Mouse (Mus musculus): Measurements from ENCODE around the gene Gm10031. TPM values are rescaled to one million over a fixed set of nuclear protein-coding genes. Genes with fewer than 3 reads are reported as not detected.
"Not testable (repeated sequence)": the region's sequence is repeated elsewhere in the genome, so short reads cannot be mapped to it uniquely, and the experiment has no call there.

Gm10031 gene
- polyA plus RNA-seq (2012; ENCODE audit: insufficient read depth, insufficient read length, missing spikeins), result 7.5 and 10.8 TPM in 2 replicates

DNA sequence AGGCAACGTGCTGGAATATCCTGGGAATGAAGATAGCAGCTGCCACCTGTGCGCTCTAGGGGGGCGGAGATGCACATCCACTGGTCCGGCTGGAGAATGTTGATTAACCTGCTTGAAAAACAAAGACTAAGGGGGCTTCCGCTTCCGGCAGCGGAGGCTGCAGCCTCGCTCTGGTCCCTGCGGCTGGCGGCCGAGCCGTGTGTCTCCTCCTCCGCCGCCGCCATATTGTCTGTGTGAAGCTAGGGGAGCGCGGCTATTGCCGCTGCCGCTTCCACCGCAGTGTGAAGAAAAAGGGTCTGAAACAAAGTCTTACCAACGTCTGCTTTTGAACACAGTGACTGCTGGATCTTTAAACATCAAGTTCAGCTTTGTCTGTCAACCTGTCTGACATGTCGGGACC is at the start of gene Gm10031:
Gm10031 (plus strand) TSS at position 171 of the 400 bp plus-strand sequence.
- H3K4me3 ChIP-seq (ENCODE audit: insufficient read depth, low read length); H3K4me1 ChIP-seq (ENCODE audit: control insufficient read depth, insufficient read depth, low read length): not testable (repeated sequence)

DNA sequence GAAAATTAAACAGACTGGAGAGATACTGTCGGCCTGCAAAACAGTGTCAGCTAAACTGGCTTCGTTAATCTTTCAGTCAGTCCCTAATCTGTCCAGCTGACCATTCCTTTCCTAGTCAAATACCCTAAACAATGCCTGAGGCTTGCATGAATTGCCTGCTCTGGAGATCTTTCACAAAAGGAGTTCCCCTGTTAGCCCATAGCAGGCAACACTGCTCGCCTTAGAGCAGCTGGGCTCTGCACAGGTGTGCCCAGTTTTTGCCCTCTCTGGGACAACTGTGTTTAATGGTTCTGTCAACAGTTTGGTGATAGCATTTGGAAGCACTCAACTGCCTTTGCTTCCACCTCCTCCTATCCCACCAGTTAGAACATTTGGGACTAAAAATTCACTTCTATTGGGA is 49.0 kb upstream of the Gm10031 start:
- Histone ChIP-seq H3K4me3 (ENCODE audit: insufficient read depth, low read length) (no peak overlapping the region), H3K4me1 (ENCODE audit: control insufficient read depth, insufficient read depth, low read length) (peaks cover 17% of the 10 kb centered on the region), H3K27ac (ENCODE audit: insufficient read depth, low read depth, low read length) (no peak overlapping the region)
- no peak for TF ChIP-seq POLR2A (IDR thresholded peaks at IDR 0.05; ENCODE audit: borderline replicate concordance, low read depth, low read length)
- no peak for TF ChIP-seq CTCF (IDR thresholded peaks at IDR 0.05; ENCODE audit: low read depth, low read length)

More for the DNA sequence above, at the start of gene Gm10031:
- H3K27ac ChIP-seq (ENCODE audit: insufficient read depth, low read depth, low read length), result not testable (repeated sequence)

DNA sequence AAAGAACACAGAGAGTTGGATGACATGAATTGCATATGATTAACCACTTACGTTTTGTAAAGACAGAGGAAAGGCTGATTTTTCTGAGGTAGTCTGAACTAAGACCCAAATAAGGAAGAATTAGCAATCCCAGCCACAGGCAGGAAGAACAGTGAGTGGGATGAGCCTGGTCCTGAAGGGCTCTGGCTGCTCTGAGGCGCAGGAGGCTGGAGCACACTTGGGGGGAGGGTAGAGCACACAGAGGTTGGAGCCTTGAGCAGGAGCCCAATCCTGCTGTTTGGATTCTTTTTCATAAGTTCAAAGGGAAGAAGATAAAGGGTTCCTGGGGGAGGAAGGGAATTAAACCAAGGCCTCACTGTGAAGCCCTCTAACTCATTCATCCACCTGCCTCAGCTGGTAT is 47.8 kb upstream of the Gm10031 start:
- Histone ChIP-seq H3K4me3 (ENCODE audit: insufficient read depth, low read length) (no peak overlapping the region), H3K4me1 (ENCODE audit: control insufficient read depth, insufficient read depth, low read length) (peaks cover 6% of the 10 kb centered on the region), H3K27ac (ENCODE audit: insufficient read depth, low read depth, low read length) (no peak overlapping the region)
- TF ChIP-seq POLR2A (IDR thresholded peaks at IDR 0.05; ENCODE audit: borderline replicate concordance, low read depth, low read length), result no peak
- TF ChIP-seq CTCF (IDR thresholded peaks at IDR 0.05; ENCODE audit: low read depth, low read length), result no peak

DNA sequence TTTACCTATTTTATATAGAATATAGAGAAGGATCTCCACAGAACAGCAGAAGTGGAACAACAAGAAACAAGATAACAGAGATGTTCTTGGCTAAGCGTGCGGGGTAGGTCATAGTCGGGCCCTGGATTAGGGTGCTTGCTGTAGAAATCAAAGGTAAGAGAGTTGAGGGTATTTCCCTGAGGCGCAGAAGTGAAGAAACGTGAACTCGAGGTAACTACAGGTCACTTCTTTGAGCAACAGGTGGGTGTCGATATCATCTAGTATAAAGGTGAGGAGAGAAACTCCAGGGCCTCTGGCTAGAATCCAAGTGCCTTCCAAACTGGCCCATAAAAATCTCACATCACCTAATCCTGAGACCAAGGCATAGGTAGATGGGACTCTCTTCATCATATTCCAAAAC is 47.3 kb upstream of the Gm10031 start:
- Histone ChIP-seq H3K4me3 (ENCODE audit: insufficient read depth, low read length) (no peak overlapping the region), H3K27ac (ENCODE audit: insufficient read depth, low read depth, low read length) (no peak overlapping the region), H3K4me1 (ENCODE audit: control insufficient read depth, insufficient read depth, low read length) (peaks cover 4% of the 10 kb centered on the region)
- TF ChIP-seq POLR2A (IDR thresholded peaks at IDR 0.05; ENCODE audit: borderline replicate concordance, low read depth, low read length) (no peak), CTCF (IDR thresholded peaks at IDR 0.05; ENCODE audit: low read depth, low read length) (no peak)

DNA sequence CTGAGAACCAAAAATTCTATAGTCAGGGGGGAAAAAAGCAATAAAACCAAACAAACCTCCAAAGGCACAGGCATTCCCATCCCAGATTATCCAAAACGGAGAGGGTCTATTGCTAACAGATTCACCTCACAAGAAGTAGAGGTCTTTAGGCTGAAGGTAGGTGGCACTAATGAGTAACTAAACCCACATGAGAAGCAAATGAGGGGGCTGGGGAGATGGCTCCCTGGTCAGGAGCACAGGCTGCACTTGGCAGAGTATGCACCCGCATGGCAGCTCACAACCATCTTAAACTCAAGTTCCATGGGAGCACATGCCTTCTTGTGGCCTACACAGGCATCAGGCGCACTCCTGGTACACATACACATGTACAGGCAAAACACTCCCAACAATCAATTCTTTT is 42.0 kb upstream of the Gm10031 start:
- no peak overlapping the region for H3K27ac ChIP-seq (ENCODE audit: insufficient read depth, low read depth, low read length)
- no peak for TF ChIP-seq CTCF (IDR thresholded peaks at IDR 0.05; ENCODE audit: low read depth, low read length)
- H3K4me1 ChIP-seq (ENCODE audit: control insufficient read depth, insufficient read depth, low read length), result no peaks in the 10 kb centered on the region
- H3K4me3 ChIP-seq (ENCODE audit: insufficient read depth, low read length), result no peak overlapping the region

DNA sequence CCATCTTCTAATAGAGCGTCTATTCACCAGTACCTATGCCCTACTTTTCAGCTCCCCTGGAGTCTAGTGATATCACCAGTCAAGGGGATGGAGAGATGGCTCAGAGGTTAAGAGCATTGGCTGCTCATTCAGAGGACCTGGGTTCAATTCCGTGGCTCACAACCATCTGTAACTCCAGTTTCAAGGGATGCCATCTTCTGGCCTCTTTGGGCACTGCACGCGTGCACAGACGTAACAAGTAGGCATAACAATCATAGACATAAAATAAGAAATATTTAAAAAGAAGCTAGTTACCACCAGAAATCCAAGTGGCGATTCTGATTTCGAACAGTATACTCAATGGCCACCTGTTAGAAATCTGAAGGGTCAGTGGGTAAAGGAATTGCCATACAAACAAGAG is 36.3 kb upstream of the Gm10031 start:
- Histone ChIP-seq H3K27ac (ENCODE audit: insufficient read depth, low read depth, low read length) (no peak overlapping the region), H3K4me3 (ENCODE audit: insufficient read depth, low read length) (no peak overlapping the region), H3K4me1 (ENCODE audit: control insufficient read depth, insufficient read depth, low read length) (peaks cover 8% of the 10 kb centered on the region)
- no peak for TF ChIP-seq POLR2A (IDR thresholded peaks at IDR 0.05; ENCODE audit: borderline replicate concordance, low read depth, low read length)
- no peak for TF ChIP-seq CTCF (IDR thresholded peaks at IDR 0.05; ENCODE audit: low read depth, low read length)

DNA sequence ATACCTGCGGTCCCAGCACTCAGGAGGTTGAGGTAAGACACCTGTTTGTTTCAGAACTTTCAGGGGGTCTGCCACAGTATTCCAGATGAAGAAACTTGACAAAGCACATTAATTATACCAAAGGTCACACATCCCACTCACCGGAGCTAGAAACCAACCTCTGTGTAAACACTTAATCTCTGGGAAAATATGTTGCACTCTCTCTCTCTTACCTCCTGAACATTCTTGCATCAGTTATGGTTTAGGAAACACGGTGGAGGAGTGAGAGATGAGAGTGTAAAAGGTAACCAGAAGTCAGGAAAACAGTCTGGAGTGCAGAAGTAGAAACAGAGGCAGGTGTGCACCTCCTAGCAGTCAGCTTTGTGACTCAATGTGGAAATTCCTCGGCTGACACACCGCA is 35.8 kb upstream of the Gm10031 start:
- Histone ChIP-seq H3K27ac (ENCODE audit: insufficient read depth, low read depth, low read length) (no peak overlapping the region), H3K4me3 (ENCODE audit: insufficient read depth, low read length) (no peak overlapping the region), H3K4me1 (ENCODE audit: control insufficient read depth, insufficient read depth, low read length) (peaks cover 8% of the 10 kb centered on the region)
- TF ChIP-seq CTCF (IDR thresholded peaks at IDR 0.05; ENCODE audit: low read depth, low read length) (no peak), POLR2A (IDR thresholded peaks at IDR 0.05; ENCODE audit: borderline replicate concordance, low read depth, low read length) (no peak)

DNA sequence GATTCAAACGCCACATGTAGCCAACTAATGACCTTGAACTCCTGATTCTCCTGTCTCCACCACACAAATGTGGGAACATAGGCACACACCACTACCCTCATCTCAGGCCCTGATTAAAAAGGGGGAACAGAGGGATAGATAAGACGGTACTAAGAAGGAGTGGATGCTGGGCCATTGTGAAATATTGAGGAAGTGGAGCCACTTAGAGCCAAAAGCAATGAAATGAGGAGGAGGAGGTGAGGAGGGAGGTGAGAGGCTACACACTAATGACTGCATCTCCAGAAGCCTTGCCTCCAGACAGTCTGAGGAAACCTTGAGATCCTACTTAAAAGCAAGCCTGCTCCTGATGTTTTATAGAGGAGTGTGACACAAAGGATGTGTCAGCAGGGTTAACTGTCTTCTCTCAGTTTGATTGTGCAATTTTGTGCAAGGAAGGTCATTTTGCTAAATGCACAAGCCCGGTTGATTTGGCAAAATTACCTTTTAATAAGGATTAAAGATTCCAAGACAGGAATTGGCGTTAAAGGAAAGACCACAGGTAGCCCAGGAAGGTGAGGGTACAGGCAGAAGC is 32.5 kb upstream of the Gm10031 start:
- TF ChIP-seq POLR2A (IDR thresholded peaks at IDR 0.05; ENCODE audit: borderline replicate concordance, low read depth, low read length), result no peak
- TF ChIP-seq CTCF (IDR thresholded peaks at IDR 0.05; ENCODE audit: low read depth, low read length), result no peak
- Histone ChIP-seq H3K4me3 (ENCODE audit: insufficient read depth, low read length) (no peak overlapping the region), H3K27ac (ENCODE audit: insufficient read depth, low read depth, low read length) (no peak overlapping the region), H3K4me1 (ENCODE audit: control insufficient read depth, insufficient read depth, low read length) (peaks cover 8% of the 10 kb centered on the region)

DNA sequence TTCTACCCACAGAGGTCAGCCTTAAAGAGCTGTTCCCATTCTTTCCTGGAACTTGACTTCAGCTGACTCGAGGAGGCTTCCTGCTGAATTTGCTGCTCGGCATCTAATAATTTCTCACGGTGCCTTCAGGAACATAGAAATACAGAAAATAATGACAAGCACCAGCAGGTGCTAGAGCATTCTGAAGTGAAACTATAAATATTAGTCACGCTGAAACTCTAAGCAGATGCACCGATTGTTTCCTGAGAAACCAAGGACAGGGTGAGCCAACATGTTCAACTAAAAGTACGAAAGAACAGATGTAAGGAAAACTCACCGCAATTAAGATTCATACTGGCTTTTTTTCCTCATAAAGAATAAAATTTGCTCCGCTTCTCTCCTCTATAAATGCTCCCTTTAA is 28.8 kb upstream of the Gm10031 start:
- no peak overlapping the region for H3K27ac ChIP-seq (ENCODE audit: insufficient read depth, low read depth, low read length)
- no peak for TF ChIP-seq POLR2A (IDR thresholded peaks at IDR 0.05; ENCODE audit: borderline replicate concordance, low read depth, low read length)
- no peak for TF ChIP-seq CTCF (IDR thresholded peaks at IDR 0.05; ENCODE audit: low read depth, low read length)
- H3K4me1 ChIP-seq (ENCODE audit: control insufficient read depth, insufficient read depth, low read length), result peaks cover 8% of the 10 kb centered on the region
- no peak overlapping the region for H3K4me3 ChIP-seq (ENCODE audit: insufficient read depth, low read length)

DNA sequence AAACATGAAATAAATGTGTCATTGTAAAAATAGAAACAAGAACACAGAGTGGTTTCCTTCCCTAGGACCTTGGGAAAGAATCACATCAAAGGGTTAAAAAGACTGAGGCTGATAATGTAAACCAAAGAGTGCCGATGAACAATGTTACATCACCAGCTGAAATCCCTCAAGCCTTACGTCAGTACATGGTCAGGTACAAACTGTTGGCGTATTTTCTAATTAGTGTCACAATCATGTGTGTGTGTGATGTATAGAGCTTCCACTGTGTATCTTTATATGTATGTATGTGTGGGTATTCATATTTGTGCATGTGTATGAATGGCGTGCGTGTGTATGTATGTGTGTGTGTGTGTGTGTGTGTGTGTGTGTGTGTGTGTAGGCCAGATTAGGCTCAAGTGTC is 26.9 kb upstream of the Gm10031 start:
- TF ChIP-seq POLR2A (IDR thresholded peaks at IDR 0.05; ENCODE audit: borderline replicate concordance, low read depth, low read length) (no peak), CTCF (IDR thresholded peaks at IDR 0.05; ENCODE audit: low read depth, low read length) (no peak)
- Histone ChIP-seq H3K4me1 (ENCODE audit: control insufficient read depth, insufficient read depth, low read length) (no peaks in the 10 kb centered on the region), H3K4me3 (ENCODE audit: insufficient read depth, low read length) (no peak overlapping the region), H3K27ac (ENCODE audit: insufficient read depth, low read depth, low read length) (no peak overlapping the region)

DNA sequence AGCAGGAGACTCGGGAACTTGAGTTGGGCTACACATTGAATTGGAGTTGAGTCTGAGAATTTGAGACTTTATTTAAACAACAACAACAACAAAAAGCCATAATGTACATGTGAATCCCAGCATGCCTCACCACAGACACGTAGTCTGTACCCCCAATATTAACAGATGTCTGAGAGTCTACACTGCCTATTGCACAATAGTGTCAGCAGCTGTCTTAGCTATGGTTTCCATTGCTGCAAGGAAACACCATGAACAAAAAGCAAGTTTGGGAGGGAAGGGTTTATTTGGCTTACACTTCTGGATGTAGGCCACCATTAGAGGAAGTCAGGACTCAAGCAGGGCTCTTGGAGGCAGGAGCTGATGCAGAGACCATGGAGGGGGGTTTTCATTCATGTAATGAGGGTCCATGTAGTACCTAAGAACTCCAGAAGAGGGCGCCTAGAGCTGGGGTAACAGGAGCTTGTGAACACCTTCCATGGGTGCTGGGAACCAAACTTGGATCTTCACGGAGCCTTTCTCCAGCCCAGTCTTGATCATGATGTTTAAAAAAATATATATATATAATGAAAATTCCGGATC is 18.8 kb upstream of the Gm10031 start:
- Histone ChIP-seq H3K27ac (ENCODE audit: insufficient read depth, low read depth, low read length) (no peak overlapping the region), H3K4me1 (ENCODE audit: control insufficient read depth, insufficient read depth, low read length) (no peaks in the 10 kb centered on the region), H3K4me3 (ENCODE audit: insufficient read depth, low read length) (no peak overlapping the region)
- TF ChIP-seq CTCF (IDR thresholded peaks at IDR 0.05; ENCODE audit: low read depth, low read length), result no peak
- TF ChIP-seq POLR2A (IDR thresholded peaks at IDR 0.05; ENCODE audit: borderline replicate concordance, low read depth, low read length), result no peak

Measured in bone marrow macrophage, adult 2 months (primary cell).